Mouse (Mus musculus) spleen, postnatal 14 days (tissue): ENCODE data around the gene Lnpep.
"Not testable (repeated sequence)": the region's sequence is repeated elsewhere in the genome, so short reads cannot be mapped to it uniquely, and the experiment has no call there.

Experiments used
- DNase-seq, 2 experiments: peaks; one replicate each; pipeline ENCODE4 v3.0.0; 2021 to 2022; ENCODE audit warnings: low spot score in 2 of 2

The Lnpep gene

GRCm38 (mm10) chr17:17624957-17625586, at the start of gene Lnpep:
Lnpep (minus strand) TSS chr17:17625050.
- peak; percentile 79 to 81 for DNase-seq

DNA sequence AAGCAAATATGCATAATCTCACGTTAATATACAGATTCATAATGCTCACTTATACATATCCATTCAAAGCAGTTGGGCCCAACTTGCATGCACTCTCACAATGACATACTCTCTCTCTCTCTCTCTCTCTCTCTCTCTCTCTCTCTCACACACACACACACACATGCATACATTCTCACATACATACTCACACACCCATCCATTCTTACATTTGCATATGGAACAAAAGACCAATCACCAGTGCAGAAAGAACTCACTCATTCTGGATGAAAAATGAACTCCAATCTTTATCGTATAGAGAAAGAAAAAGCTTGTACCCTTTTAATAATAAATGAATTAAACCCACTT, 31.0 kb upstream of the Lnpep start:
- DNase-seq, result no peak

GRCm38 (mm10) chr17:17654997-17655828, 30.4 kb upstream of the Lnpep start:
- DNase-seq, result no peak

GRCm38 (mm10) chr17:17652570-17652969, 27.7 kb upstream of the Lnpep start:
- no peak for DNase-seq

DNA sequence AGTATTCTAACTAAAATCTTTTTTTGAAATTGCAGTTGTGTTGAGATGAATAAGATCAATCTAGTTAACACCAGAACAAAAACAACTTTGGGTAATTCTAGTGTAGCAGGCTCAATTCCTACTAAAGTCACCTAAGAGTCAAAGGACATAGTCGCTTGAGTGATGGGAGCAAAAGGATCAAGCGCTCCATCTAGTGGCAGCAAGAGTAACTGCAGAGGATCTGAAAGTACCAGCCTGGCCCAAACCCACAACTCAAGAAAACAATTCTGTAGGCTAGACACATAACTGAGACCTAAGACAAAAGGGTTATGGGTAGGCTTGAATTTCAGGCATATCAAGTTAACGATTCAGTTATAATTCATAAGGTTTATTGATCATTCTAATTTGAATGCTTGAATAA, 20.9 kb upstream of the Lnpep start:
- DNase-seq, result peak; percentile 14 to 47

GRCm38 (mm10) chr17:17637387-17637786, 12.5 kb upstream of the Lnpep start:
- DNase-seq, result no peak

- DNase-seq, result no peak
Measured at GRCm38 (mm10) chr17:17636147-17636546, 11.3 kb upstream of the Lnpep start.

DNA sequence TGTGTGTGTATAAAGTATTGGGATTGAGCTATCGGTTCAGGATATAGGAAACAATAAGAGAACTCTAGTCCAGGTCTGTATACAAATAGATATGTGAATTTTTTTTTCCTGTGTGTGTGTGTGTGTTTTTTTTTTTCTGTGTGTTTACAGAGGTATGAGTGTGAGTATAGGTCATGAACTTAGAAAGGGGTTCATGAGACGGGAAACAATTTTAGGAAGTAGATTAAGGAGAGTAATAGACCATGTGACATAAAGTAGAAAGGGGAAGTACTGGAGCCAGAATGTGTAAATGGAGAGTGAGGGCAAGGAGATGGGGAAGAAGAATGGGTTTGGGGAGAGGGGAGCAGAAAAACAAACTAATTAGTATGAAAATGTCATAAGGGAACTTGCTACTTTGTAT, 9.2 kb upstream of the Lnpep start:
- no peak for DNase-seq

DNA sequence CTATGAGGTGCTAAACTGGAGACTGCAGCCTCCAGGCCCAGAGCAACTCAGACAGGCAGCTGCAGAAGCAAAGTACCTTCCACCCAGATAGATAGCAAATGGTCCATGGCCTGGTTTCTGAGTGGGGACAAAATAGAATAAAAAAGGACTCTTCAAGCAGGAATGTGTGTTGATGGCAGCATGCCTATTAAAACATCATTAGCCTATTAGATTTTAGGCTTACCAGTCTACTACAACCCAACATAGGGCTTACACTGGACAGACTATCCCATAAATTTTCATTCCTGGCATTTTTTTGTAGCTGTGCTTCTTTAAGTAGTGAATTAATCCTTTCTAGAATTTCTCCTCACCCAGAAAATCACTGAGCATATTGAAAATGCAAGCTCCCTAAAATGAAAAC, 7.1 kb upstream of the Lnpep start:
- no peak for DNase-seq

GRCm38 (mm10) chr17:17628237-17628879, 3.5 kb upstream of the Lnpep start:
- DNase-seq, result not testable (repeated sequence)

- no peak for DNase-seq
Measured at GRCm38 (mm10) chr17:17627558-17627957, 2.7 kb upstream of the Lnpep start.

GRCm38 (mm10) chr17:17625887-17626679, 1.2 kb upstream of the Lnpep start:
- DNase-seq, result no peak

GRCm38 (mm10) chr17:17624421-17624956, 361 bp downstream of the Lnpep start:
- DNase-seq, result peak; percentile 88 to 92

DNA sequence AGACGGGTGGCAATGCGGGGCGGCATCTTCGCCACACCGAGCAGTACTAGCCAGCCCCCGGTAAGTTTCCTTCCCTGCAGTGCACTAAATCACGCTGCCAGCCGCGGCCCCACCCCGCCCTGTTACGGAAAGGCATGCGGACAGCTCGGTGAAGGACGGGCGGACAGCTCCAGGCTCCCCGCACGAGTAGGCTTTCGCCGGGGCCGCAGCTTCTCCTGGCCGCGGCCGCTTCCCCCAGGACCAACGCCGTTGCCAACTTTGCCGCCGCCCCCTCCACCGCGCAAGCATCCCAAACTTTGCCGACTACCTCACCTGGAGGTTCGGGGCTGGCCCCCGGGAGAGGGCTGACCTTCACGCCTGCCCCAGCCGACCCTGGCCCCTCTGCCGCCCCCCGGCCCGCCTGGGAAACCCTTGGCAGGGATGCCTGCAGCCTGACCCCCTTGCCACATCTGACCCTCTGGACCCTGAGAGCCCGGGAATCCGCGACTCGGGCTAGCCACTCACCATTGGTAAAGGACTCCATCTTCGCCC, 895 bp downstream of the Lnpep start:
- peak; percentile 56 to 62 for DNase-seq

DNA sequence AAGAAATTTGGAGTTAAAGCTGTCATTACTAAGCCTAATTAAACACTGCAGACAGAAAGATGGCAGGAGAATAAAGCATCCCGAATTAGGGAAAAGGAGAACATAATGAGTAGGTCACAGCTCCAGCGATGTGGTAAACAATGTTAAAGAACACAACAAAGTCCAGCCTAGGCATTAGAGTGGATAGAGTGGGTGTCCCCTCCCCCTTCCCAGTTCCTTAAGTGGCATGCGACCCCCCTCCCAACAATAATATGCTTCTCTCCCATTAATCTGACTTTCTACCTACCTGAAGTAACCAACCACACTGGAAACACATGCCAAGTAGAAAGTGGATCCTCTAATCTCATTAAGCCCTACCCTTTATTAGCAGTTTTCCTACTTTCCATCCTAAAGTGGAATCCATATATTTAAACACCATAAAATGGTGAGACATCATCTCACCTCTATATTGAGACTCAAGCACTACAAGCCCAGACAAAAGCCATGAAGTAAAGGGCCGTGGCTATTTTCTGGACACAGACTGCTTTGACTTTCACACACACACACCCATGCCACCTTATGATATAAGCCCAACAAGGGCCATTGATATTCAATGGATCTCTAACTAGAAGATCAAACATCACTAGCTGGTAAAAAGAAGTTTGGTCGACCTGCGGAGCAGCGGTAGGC, 1.5 kb downstream of the Lnpep start:
- no peak for DNase-seq

DNA sequence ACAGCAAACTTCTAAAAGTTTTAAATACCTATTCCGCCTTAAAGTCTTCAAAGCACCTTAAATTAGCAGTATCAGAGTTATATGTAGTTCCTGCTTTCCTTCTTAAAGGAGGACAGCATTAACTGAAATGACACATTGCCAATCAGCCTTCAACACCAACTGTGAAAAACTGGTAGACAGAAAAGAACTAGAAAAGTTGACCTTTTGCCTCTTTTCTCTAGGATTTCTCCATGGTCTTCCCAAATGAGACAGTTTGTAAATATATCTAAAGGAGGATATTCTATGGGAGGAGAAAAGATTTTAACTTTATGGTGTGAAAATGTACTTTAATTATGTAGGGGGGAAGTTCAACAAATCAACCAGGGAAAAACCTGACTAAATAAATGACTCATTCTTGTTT, 2.3 kb downstream of the Lnpep start:
- no peak for DNase-seq

- no peak for DNase-seq
Measured at GRCm38 (mm10) chr17:17621586-17621985, 3.3 kb downstream of the Lnpep start.

DNA sequence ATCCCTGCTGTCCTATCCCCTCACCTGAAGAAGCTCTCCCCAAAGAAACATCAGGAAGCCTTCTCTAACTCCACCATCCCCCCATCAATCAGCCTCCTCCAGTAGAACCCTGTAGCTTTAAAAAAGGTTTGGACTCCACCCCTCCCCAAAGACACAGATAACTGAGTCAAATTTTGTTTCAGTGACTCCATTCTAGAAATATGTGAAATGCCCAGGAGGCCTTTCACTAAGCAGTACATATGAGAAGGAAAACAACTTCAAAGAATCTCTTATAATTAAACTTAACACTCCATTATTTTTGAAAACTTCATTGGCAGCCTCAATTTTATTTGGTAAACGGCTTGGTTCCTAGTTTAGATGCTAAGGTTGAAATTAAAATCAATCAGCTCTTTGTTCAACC, 6.4 kb downstream of the Lnpep start:
- DNase-seq, result no peak

GRCm38 (mm10) chr17:17617440-17618204, 7.2 kb downstream of the Lnpep start:
- no peak for DNase-seq

DNA sequence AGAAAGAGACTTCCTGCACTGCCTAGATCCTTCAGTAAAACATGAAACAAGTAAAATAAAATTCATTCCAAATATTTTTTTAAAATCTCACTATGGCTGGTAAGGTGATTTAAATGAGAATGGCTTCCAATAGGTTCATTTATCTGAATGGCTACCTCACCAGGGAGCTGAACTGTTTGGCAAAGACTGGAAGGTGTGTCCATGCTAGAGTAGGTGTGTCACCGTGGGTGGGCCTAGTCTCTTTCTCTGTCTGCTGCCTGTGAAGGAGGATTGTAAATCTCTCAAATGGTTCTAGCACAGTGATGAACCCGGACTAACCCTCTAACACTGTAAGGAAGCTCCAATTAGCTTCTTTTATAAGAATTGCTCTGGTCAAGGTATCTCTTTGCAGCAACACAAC, 12.5 kb downstream of the Lnpep start:
- DNase-seq, result no peak
